In the genomic region with DNA sequence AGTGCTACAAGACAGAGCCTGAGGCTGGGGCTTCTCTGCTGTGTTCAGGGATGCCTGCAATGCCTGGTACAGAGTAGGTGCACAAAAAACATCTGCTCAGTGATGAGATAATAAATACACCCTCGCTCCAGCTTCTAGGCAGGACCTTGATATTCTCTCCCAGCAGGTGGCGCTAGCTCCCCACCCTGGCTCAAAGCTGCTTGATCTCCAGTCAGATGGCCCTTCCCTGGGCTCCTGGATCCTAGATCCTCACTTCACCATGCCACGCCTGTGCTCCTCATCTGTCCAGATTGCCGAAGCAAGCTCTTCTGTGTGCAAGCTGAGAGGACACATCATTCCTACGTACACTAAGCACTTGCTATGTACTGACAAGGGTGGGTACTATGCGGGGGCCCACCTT, we compare ENCODE assay signal across 8 mouse cellular contexts. TPM values are rescaled to one million over a fixed set of nuclear protein-coding genes. Genes with fewer than 3 reads are reported as not detected.
DNase-seq lines count a peak whose midpoint lies in the region; ATAC-seq lines count a peak whose summit lies in the region.

No protein-coding gene starts in this region.

- no peaks in the 10 kb centered on the region for H3K27me3 ChIP-seq in liver, embryonic 13.5 days

- no peaks in the 10 kb centered on the region; the same call in 1 of the 2 replicates for H3K36me3 ChIP-seq in liver, embryonic 13.5 days

- H3K9ac ChIP-seq in liver, embryonic 13.5 days, result no peak overlapping the region

- WGBS in liver, embryonic 13.5 days (ENCODE audit: insufficient replicate concordance), result 36% methylated on average over 6 of the region's 6 CpGs

- H3K4me1 ChIP-seq in liver, embryonic 13.5 days (replicated peaks), result no peaks in the 10 kb centered on the region

- H3K4me2 ChIP-seq in liver, embryonic 13.5 days, result no peak overlapping the region

- H3K27ac ChIP-seq in liver, embryonic 13.5 days, result no peak overlapping the region

- H3K9me3 ChIP-seq in liver, embryonic 13.5 days (replicated peaks), result no peaks in the 10 kb centered on the region

- H3K4me3 ChIP-seq in liver, embryonic 13.5 days (replicated peaks), result no peak overlapping the region

- ATAC-seq in liver, embryonic 13.5 days (ENCODE audit: low read depth), result no peak

- peak; percentile 65 for DNase-seq in ovary, postnatal 10 days (ENCODE audit: low spot score)
- DNase-seq in ovary, adult 18-20 months (ENCODE audit: low spot score), result no peak
- DNase-seq in c-Kit-positive CD71-positive TER-119-negative erythroid progenitor cells, embryonic 14.5 days (ENCODE audit: low read depth), result peak; percentile 30
- DNase-seq in frontal cortex, postnatal 25 days (ENCODE audit: low spot score in 2 of 2), result peak; percentile 62 to 68
- DNase-seq in kidney, adult 9 months, result peak; percentile 74
- peak; percentile 20 for DNase-seq in liver, embryonic 13.5 days
- DNase-seq in right cerebral cortex, adult 18-20 months, result peak; percentile 74
- DNase-seq in urinary bladder, postnatal 4 days (ENCODE audit: low spot score in 2 of 2), result peak; percentile 65 to 75

RNA-seq across cellular contexts. Expression of gene Htra3, which starts 21.5 kb away (rescaled TPM):
- polyA plus RNA-seq in liver, embryonic 13.5 days (2015; fragmentation: Nextera tagmentation; extraction: Ambion mirVana), result 1.0 and 1.3 TPM in 2 replicates

RNA-seq across cellular contexts. Expression of gene Sh3tc1, which starts 38.7 kb away (rescaled TPM):
- 2.1 TPM in 2 replicates for polyA plus RNA-seq in liver, embryonic 13.5 days (2015; fragmentation: Nextera tagmentation; extraction: Ambion mirVana)

RNA-seq across cellular contexts. Expression of gene Ablim2, which starts 56.6 kb away (rescaled TPM):
- polyA plus RNA-seq in liver, embryonic 13.5 days (2015; fragmentation: Nextera tagmentation; extraction: Ambion mirVana), result 0.03 and 0.18 TPM in 2 replicates
